Mouse (Mus musculus) embryonic facial prominence, embryonic 12.5 days (tissue): ENCODE measurements around the gene Anapc15-ps. TPM values are rescaled to one million over a fixed set of nuclear protein-coding genes. Genes with fewer than 3 reads are reported as not detected.
A peak's percentile ranks its signal among the peaks of the same experiment; 100 is the strongest.

Experiments
- ATAC-seq: fragments of 200-750 bp; cut with Nextera tagmentation; 2 replicates; pipeline ENCODE4 v1.8.0; 2017; ENCODE audit not compliant: insufficient number of reproducible peaks, insufficient read depth, low FRiP score, low TSS enrichment
- H3K27ac ChIP-seq: fragments of 300-500 bp; sonication (generic); 2 replicates; pipeline ENCODE4 v1.5.1; 2016; ENCODE audit warnings: mild to moderate bottlenecking
- H3K27me3 ChIP-seq: fragments of 300-500 bp; sonication (generic); 2 replicates; pipeline ENCODE4 v1.6.1; 2016; ENCODE audit warnings: mild to moderate bottlenecking, moderate library complexity
- H3K36me3 ChIP-seq: fragments of 300-500 bp; sonication (generic); 2 replicates; pipeline ENCODE4 v1.6.1; 2016; ENCODE audit warnings: mild to moderate bottlenecking
- H3K4me1 ChIP-seq: fragments of 300-500 bp; sonication (generic); 2 replicates; pipeline ENCODE4 v1.6.1; 2016
- H3K4me2 ChIP-seq: fragments of 300-500 bp; sonication (generic); replicated peaks from 2 replicates; pipeline ENCODE4 v1.6.1; 2016; ENCODE audit warnings: mild to moderate bottlenecking, moderate library complexity
- H3K4me3 ChIP-seq: fragments of 300-500 bp; sonication (generic); 2 replicates; pipeline ENCODE4 v1.5.1; 2016; ENCODE audit warnings: mild to moderate bottlenecking
- H3K9ac ChIP-seq: fragments of 300-500 bp; sonication (generic); 2 replicates; pipeline ENCODE4 v1.6.1; 2016; ENCODE audit warnings: mild to moderate bottlenecking, moderate library complexity
- H3K9me3 ChIP-seq: fragments of 300-500 bp; sonication (generic); 2 replicates; pipeline ENCODE4 v1.6.1; 2016; ENCODE audit warnings: mild to moderate bottlenecking, moderate library complexity
- WGBS: fragments of 180-500 bp; shearing (Covaris S2); methylation state at CpG from one replicate; pipeline ENCODE4 v1.1.7; 2016; 5-methylcytosine and 5-hydroxymethylcytosine counted together
- polyA plus RNA-seq: library from polyadenylated mRNA; unstranded; fragments of >200 nt; fragmentation: Nextera tagmentation; extraction: Ambion mirVana; gene quantifications from 2 replicates; pipeline ENCODE4 v1.2.1, GENCODE M21; 2016

Gene Anapc15-ps
- not detected in 2 replicates for polyA plus RNA-seq

GRCm38 (mm10) chr10:95673351-95673750 lies at the start of gene Anapc15-ps:
Gene Anapc15-ps (minus strand): TSS chr10:95673451.
- WGBS, result 88% methylated on average over 3 of the region's 3 CpGs
- ATAC-seq, result no peak

GRCm38 (mm10) chr10:95722203-95722611 lies 49.0 kb upstream of the Anapc15-ps start:
- no peaks in the 10 kb centered on the region for H3K36me3 ChIP-seq
- H3K9ac ChIP-seq, result no peak overlapping the region
- no peak overlapping the region for H3K4me3 ChIP-seq
- no peaks in the 10 kb centered on the region for H3K9me3 ChIP-seq
- H3K4me1 ChIP-seq, result peaks cover 15% of the 10 kb centered on the region
- no peak overlapping the region for H3K27ac ChIP-seq
- H3K27me3 ChIP-seq, result no peaks in the 10 kb centered on the region
- H3K4me2 ChIP-seq, result no peak overlapping the region
- WGBS, result 30% methylated on average over 10 of the region's 10 CpGs
- no peak for ATAC-seq

More at GRCm38 (mm10) chr10:95673351-95673750, at the start of gene Anapc15-ps:
- H3K9me3 ChIP-seq, result no peaks in the 10 kb centered on the region
- H3K27ac ChIP-seq, result no peak within 1 kb of the TSS
- H3K36me3 ChIP-seq, result no peaks in the 10 kb centered on the region
- no peak within 1 kb of the TSS for H3K4me2 ChIP-seq
- peaks cover 5% of the 10 kb centered on the region; the same call in 1 of the 2 replicates for H3K4me1 ChIP-seq
- no peak within 1 kb of the TSS for H3K9ac ChIP-seq
- no peak within 1 kb of the TSS for H3K4me3 ChIP-seq
- no peaks in the 10 kb centered on the region for H3K27me3 ChIP-seq

GRCm38 (mm10) chr10:95720181-95720798 lies 47.0 kb upstream of the Anapc15-ps start:
- H3K4me3 ChIP-seq, result no peak overlapping the region
- H3K9ac ChIP-seq, result no peak overlapping the region
- H3K4me1 ChIP-seq, result peaks cover 9% of the 10 kb centered on the region
- H3K27me3 ChIP-seq, result no peaks in the 10 kb centered on the region
- WGBS, result 61% methylated on average over 12 of the region's 12 CpGs
- H3K36me3 ChIP-seq, result no peaks in the 10 kb centered on the region
- ATAC-seq, result no peak
- no peaks in the 10 kb centered on the region for H3K9me3 ChIP-seq
- H3K4me2 ChIP-seq, result no peak overlapping the region
- no peak overlapping the region for H3K27ac ChIP-seq

- H3K27me3 ChIP-seq, result no peaks in the 10 kb centered on the region
- no peak for ATAC-seq
- H3K9ac ChIP-seq, result no peak overlapping the region
- H3K27ac ChIP-seq, result no peak overlapping the region
- no peak overlapping the region for H3K4me2 ChIP-seq
- WGBS, result 89% methylated on average over 6 of the region's 6 CpGs
- no peaks in the 10 kb centered on the region for H3K36me3 ChIP-seq
- no peaks in the 10 kb centered on the region for H3K9me3 ChIP-seq
- H3K4me1 ChIP-seq, result peaks cover 8% of the 10 kb centered on the region
- H3K4me3 ChIP-seq, result no peak overlapping the region
Observed at GRCm38 (mm10) chr10:95719472-95719871, 46.2 kb upstream of the Anapc15-ps start.

- no peak overlapping the region for H3K4me3 ChIP-seq
- WGBS, result 54% methylated on average over 1 of the region's 1 CpGs
- H3K36me3 ChIP-seq, result no peaks in the 10 kb centered on the region
- H3K9me3 ChIP-seq, result no peaks in the 10 kb centered on the region
- no peak overlapping the region for H3K27ac ChIP-seq
- H3K4me1 ChIP-seq, result peaks cover 8% of the 10 kb centered on the region
- no peak overlapping the region for H3K9ac ChIP-seq
- H3K4me2 ChIP-seq, result no peak overlapping the region
- H3K27me3 ChIP-seq, result no peaks in the 10 kb centered on the region
- no peak for ATAC-seq
Observed at GRCm38 (mm10) chr10:95718760-95719159, 45.5 kb upstream of the Anapc15-ps start.

- 89% methylated on average over 16 of the region's 16 CpGs for WGBS
- Histone ChIP-seq H3K9ac (no peak overlapping the region), H3K27me3 (no peaks in the 10 kb centered on the region), H3K4me1 (peaks cover 6% of the 10 kb centered on the region), H3K36me3 (no peaks in the 10 kb centered on the region), H3K4me3 (no peak overlapping the region), H3K27ac (no peak overlapping the region), H3K4me2 (no peak overlapping the region), H3K9me3 (no peaks in the 10 kb centered on the region)
- ATAC-seq, result no peak
Observed at GRCm38 (mm10) chr10:95717106-95717680, 43.9 kb upstream of the Anapc15-ps start.

- H3K4me1 ChIP-seq, result peaks cover 9% of the 10 kb centered on the region
- H3K27ac ChIP-seq, result no peak overlapping the region
- no peak overlapping the region for H3K4me3 ChIP-seq
- H3K4me2 ChIP-seq, result no peak overlapping the region
- WGBS, result 78% methylated on average over 6 of the region's 6 CpGs
- H3K27me3 ChIP-seq, result no peaks in the 10 kb centered on the region
- no peaks in the 10 kb centered on the region for H3K9me3 ChIP-seq
- H3K9ac ChIP-seq, result no peak overlapping the region
- ATAC-seq, result no peak
- H3K36me3 ChIP-seq, result no peaks in the 10 kb centered on the region
Observed at GRCm38 (mm10) chr10:95715687-95716086, 42.4 kb upstream of the Anapc15-ps start.

GRCm38 (mm10) chr10:95712221-95712620 lies 39.0 kb upstream of the Anapc15-ps start:
- Histone ChIP-seq H3K9me3 (no peaks in the 10 kb centered on the region), H3K9ac (no peak overlapping the region), H3K4me1 (peaks cover 37% of the 10 kb centered on the region), H3K36me3 (no peaks in the 10 kb centered on the region), H3K27me3 (no peaks in the 10 kb centered on the region), H3K4me2 (no peak overlapping the region), H3K27ac (peak overlapping the region; percentile 65), H3K4me3 (no peak overlapping the region)
- 40% methylated on average over 6 of the region's 6 CpGs for WGBS
- ATAC-seq, result no peak

GRCm38 (mm10) chr10:95709903-95710660 lies 36.8 kb upstream of the Anapc15-ps start:
- H3K9ac ChIP-seq, result no peak overlapping the region
- no peak overlapping the region for H3K4me2 ChIP-seq
- WGBS, result 54% methylated on average over 8 of the region's 8 CpGs
- H3K27me3 ChIP-seq, result no peaks in the 10 kb centered on the region
- no peaks in the 10 kb centered on the region for H3K36me3 ChIP-seq
- ATAC-seq, result no peak
- peaks cover 37% of the 10 kb centered on the region for H3K4me1 ChIP-seq
- H3K9me3 ChIP-seq, result no peaks in the 10 kb centered on the region
- no peak overlapping the region for H3K4me3 ChIP-seq
- H3K27ac ChIP-seq, result peak overlapping the region; percentile 78

- Histone ChIP-seq H3K4me3 (no peak overlapping the region), H3K27ac (peak overlapping the region; percentile 78), H3K4me1 (peaks cover 37% of the 10 kb centered on the region), H3K36me3 (no peaks in the 10 kb centered on the region), H3K4me2 (0 out of 2 replicates have a peak overlapping the region, but pooled peaks have one; percentile 5), H3K9ac (no peak overlapping the region), H3K27me3 (no peaks in the 10 kb centered on the region), H3K9me3 (no peaks in the 10 kb centered on the region)
- WGBS, result 19% methylated on average over 10 of the region's 10 CpGs
- no peak for ATAC-seq
Observed at GRCm38 (mm10) chr10:95709143-95709880, 36.1 kb upstream of the Anapc15-ps start.

- Histone ChIP-seq H3K9ac (no peak overlapping the region), H3K4me3 (no peak overlapping the region), H3K27me3 (no peaks in the 10 kb centered on the region), H3K27ac (0 out of 2 replicates have a peak overlapping the region, but pooled peaks have one; percentile 78), H3K9me3 (no peaks in the 10 kb centered on the region), H3K36me3 (no peaks in the 10 kb centered on the region), H3K4me1 (peaks cover 37% of the 10 kb centered on the region), H3K4me2 (no peak overlapping the region)
- no peak for ATAC-seq
- WGBS, result 39% methylated on average over 5 of the region's 5 CpGs
Observed at GRCm38 (mm10) chr10:95708001-95708400, 34.8 kb upstream of the Anapc15-ps start.
